Mouse (Mus musculus): ENCODE measurements around the gene Col4a1. TPM values are rescaled to one million over a fixed set of nuclear protein-coding genes. Genes with fewer than 3 reads are reported as not detected.

The Col4a1 gene
- polyA plus RNA-seq, 1 experiment from 2014 or later, result 169 TPM

- ATAC-seq (ENCODE audit: insufficient number of reproducible peaks, insufficient read depth, low FRiP score, low TSS enrichment), result no peak
- no peak overlapping the region for H3K4me2 ChIP-seq (replicated peaks)
- H3K4me3 ChIP-seq, result no peak overlapping the region
- H3K36me3 ChIP-seq, result no peaks in the 10 kb centered on the region
- H3K9me3 ChIP-seq, result no peaks in the 10 kb centered on the region
- 72% methylated on average over 3 of the region's 3 CpGs for WGBS
- H3K9ac ChIP-seq, result no peak overlapping the region
- H3K27ac ChIP-seq, result 0 out of 2 replicates have a peak overlapping the region, but pooled peaks have one; percentile 46
- H3K4me1 ChIP-seq, result peaks cover 43% of the 10 kb centered on the region
- no peaks in the 10 kb centered on the region for H3K27me3 ChIP-seq
Observed at GRCm38 (mm10) chr8:11277602-11278051, 35.0 kb downstream of the Col4a1 start.

- Histone ChIP-seq H3K4me1 (peaks cover 38% of the 10 kb centered on the region), H3K27me3 (no peaks in the 10 kb centered on the region), H3K36me3 (no peaks in the 10 kb centered on the region), H3K27ac (no peak overlapping the region), H3K9ac (no peak overlapping the region), H3K4me2 (replicated peaks) (no peak overlapping the region), H3K4me3 (no peak overlapping the region), H3K9me3 (no peaks in the 10 kb centered on the region)
- WGBS, result 70% methylated on average over 6 of the region's 6 CpGs
- ATAC-seq (ENCODE audit: insufficient number of reproducible peaks, insufficient read depth, low FRiP score, low TSS enrichment), result no peak
Observed at GRCm38 (mm10) chr8:11276286-11276685, 36.3 kb downstream of the Col4a1 start.

- Histone ChIP-seq H3K9ac (no peak overlapping the region), H3K9me3 (no peaks in the 10 kb centered on the region), H3K4me3 (no peak overlapping the region), H3K27me3 (no peaks in the 10 kb centered on the region), H3K27ac (no peak overlapping the region), H3K4me2 (replicated peaks) (no peak overlapping the region), H3K4me1 (peaks cover 32% of the 10 kb centered on the region), H3K36me3 (no peaks in the 10 kb centered on the region)
- no peak for ATAC-seq (ENCODE audit: insufficient number of reproducible peaks, insufficient read depth, low FRiP score, low TSS enrichment)
- 75% methylated on average over 7 of the region's 7 CpGs for WGBS
Observed at GRCm38 (mm10) chr8:11274415-11274814, 38.2 kb downstream of the Col4a1 start.

GRCm38 (mm10) chr8:11273506-11274158 is 39.0 kb downstream of the Col4a1 start:
- 75% methylated on average over 15 of the region's 15 CpGs for WGBS
- H3K9me3 ChIP-seq, result no peaks in the 10 kb centered on the region
- no peaks in the 10 kb centered on the region for H3K36me3 ChIP-seq
- no peak overlapping the region for H3K9ac ChIP-seq
- H3K4me1 ChIP-seq, result peaks cover 29% of the 10 kb centered on the region
- H3K4me2 ChIP-seq (replicated peaks), result no peak overlapping the region
- no peak for ATAC-seq (ENCODE audit: insufficient number of reproducible peaks, insufficient read depth, low FRiP score, low TSS enrichment)
- H3K27me3 ChIP-seq, result no peaks in the 10 kb centered on the region
- H3K4me3 ChIP-seq, result no peak overlapping the region
- H3K27ac ChIP-seq, result no peak overlapping the region

- Histone ChIP-seq H3K4me1 (peaks cover 20% of the 10 kb centered on the region; the same call in 1 of the 2 replicates), H3K4me2 (replicated peaks) (no peak overlapping the region), H3K27me3 (no peaks in the 10 kb centered on the region), H3K27ac (peak overlapping the region; percentile 17; the same call in 1 of the 2 replicates), H3K9me3 (no peaks in the 10 kb centered on the region), H3K4me3 (no peak overlapping the region), H3K36me3 (no peaks in the 10 kb centered on the region), H3K9ac (no peak overlapping the region)
- WGBS, result 82% methylated on average over 6 of the region's 6 CpGs
- no peak for ATAC-seq (ENCODE audit: insufficient number of reproducible peaks, insufficient read depth, low FRiP score, low TSS enrichment)
Observed at GRCm38 (mm10) chr8:11272205-11272604, 40.4 kb downstream of the Col4a1 start.

GRCm38 (mm10) chr8:11270826-11271225 is 41.8 kb downstream of the Col4a1 start:
- 59% methylated on average over 6 of the region's 6 CpGs for WGBS
- peaks cover 17% of the 10 kb centered on the region; the same call in 1 of the 2 replicates for H3K4me1 ChIP-seq
- no peaks in the 10 kb centered on the region for H3K27me3 ChIP-seq
- no peak overlapping the region for H3K9ac ChIP-seq
- no peak overlapping the region for H3K4me2 ChIP-seq (replicated peaks)
- no peaks in the 10 kb centered on the region for H3K36me3 ChIP-seq
- no peak overlapping the region for H3K27ac ChIP-seq
- H3K4me3 ChIP-seq, result no peak overlapping the region
- no peak for ATAC-seq (ENCODE audit: insufficient number of reproducible peaks, insufficient read depth, low FRiP score, low TSS enrichment)
- H3K9me3 ChIP-seq, result no peaks in the 10 kb centered on the region

- no peaks in the 10 kb centered on the region for H3K27me3 ChIP-seq
Observed at GRCm38 (mm10) chr8:11268753-11269152, 43.9 kb downstream of the Col4a1 start.

GRCm38 (mm10) chr8:11266471-11266870 is 46.2 kb downstream of the Col4a1 start:
- WGBS, result 78% methylated on average over 2 of the region's 2 CpGs
- Histone ChIP-seq H3K4me1 (peaks cover 32% of the 10 kb centered on the region), H3K4me3 (no peak overlapping the region)

More at GRCm38 (mm10) chr8:11268753-11269152, 43.9 kb downstream of the Col4a1 start:
- no peaks in the 10 kb centered on the region for H3K36me3 ChIP-seq
- H3K4me1 ChIP-seq, result peaks cover 20% of the 10 kb centered on the region
- no peak overlapping the region for H3K9ac ChIP-seq
- H3K4me3 ChIP-seq, result no peak overlapping the region
- ATAC-seq (ENCODE audit: insufficient number of reproducible peaks, insufficient read depth, low FRiP score, low TSS enrichment), result no peak
- H3K4me2 ChIP-seq (replicated peaks), result no peak overlapping the region
- WGBS, result 48% methylated on average over 6 of the region's 6 CpGs
- H3K9me3 ChIP-seq, result no peaks in the 10 kb centered on the region
- 0 out of 2 replicates have a peak overlapping the region, but pooled peaks have one; percentile 24 for H3K27ac ChIP-seq

GRCm38 (mm10) chr8:11265971-11266370 is 46.7 kb downstream of the Col4a1 start:
- no peak overlapping the region for H3K27ac ChIP-seq
- no peaks in the 10 kb centered on the region for H3K27me3 ChIP-seq
- H3K36me3 ChIP-seq, result no peaks in the 10 kb centered on the region
- no peak overlapping the region for H3K4me3 ChIP-seq
- WGBS, result 81% methylated on average over 3 of the region's 3 CpGs
- peaks cover 32% of the 10 kb centered on the region for H3K4me1 ChIP-seq
- ATAC-seq (ENCODE audit: insufficient number of reproducible peaks, insufficient read depth, low FRiP score, low TSS enrichment), result no peak
- no peak overlapping the region for H3K4me2 ChIP-seq (replicated peaks)
- H3K9me3 ChIP-seq, result no peaks in the 10 kb centered on the region
- H3K9ac ChIP-seq, result no peak overlapping the region

More at GRCm38 (mm10) chr8:11266471-11266870, 46.2 kb downstream of the Col4a1 start:
- no peak overlapping the region for H3K4me2 ChIP-seq (replicated peaks)
- no peak overlapping the region for H3K9ac ChIP-seq
- H3K9me3 ChIP-seq, result no peaks in the 10 kb centered on the region
- no peaks in the 10 kb centered on the region for H3K36me3 ChIP-seq
- ATAC-seq (ENCODE audit: insufficient number of reproducible peaks, insufficient read depth, low FRiP score, low TSS enrichment), result no peak
- H3K27ac ChIP-seq, result no peak overlapping the region
- H3K27me3 ChIP-seq, result no peaks in the 10 kb centered on the region

GRCm38 (mm10) chr8:11263848-11264247 is 48.8 kb downstream of the Col4a1 start:
- no peaks in the 10 kb centered on the region for H3K9me3 ChIP-seq
- ATAC-seq (ENCODE audit: insufficient number of reproducible peaks, insufficient read depth, low FRiP score, low TSS enrichment), result no peak
- H3K4me3 ChIP-seq, result no peak overlapping the region
- 46% methylated on average over 6 of the region's 6 CpGs for WGBS
- H3K4me2 ChIP-seq (replicated peaks), result no peak overlapping the region
- no peak overlapping the region for H3K27ac ChIP-seq
- H3K27me3 ChIP-seq, result no peaks in the 10 kb centered on the region
- no peaks in the 10 kb centered on the region for H3K36me3 ChIP-seq
- no peak overlapping the region for H3K9ac ChIP-seq
- peaks cover 41% of the 10 kb centered on the region for H3K4me1 ChIP-seq

- 71% methylated on average over 15 of the region's 15 CpGs for WGBS
Observed at GRCm38 (mm10) chr8:11262031-11262735, 50.4 kb downstream of the Col4a1 start.

More at GRCm38 (mm10) chr8:11262031-11262735, 50.4 kb downstream of the Col4a1 start:
- Histone ChIP-seq H3K9ac (no peak overlapping the region), H3K27ac (no peak overlapping the region), H3K27me3 (no peaks in the 10 kb centered on the region), H3K4me2 (replicated peaks) (no peak overlapping the region), H3K4me3 (no peak overlapping the region), H3K4me1 (peaks cover 39% of the 10 kb centered on the region), H3K9me3 (no peaks in the 10 kb centered on the region), H3K36me3 (no peaks in the 10 kb centered on the region)
- ATAC-seq (ENCODE audit: insufficient number of reproducible peaks, insufficient read depth, low FRiP score, low TSS enrichment), result no peak

All from embryonic facial prominence, embryonic 12.5 days (tissue).